Mouse (Mus musculus) erythroblast, embryonic 14.5 days (primary cell): ENCODE measurements around the gene Zfp11. TPM values are rescaled to one million over a fixed set of nuclear protein-coding genes. Genes with fewer than 3 reads are reported as not detected.
"Not testable (repeated sequence)": the region's sequence is repeated elsewhere in the genome, so short reads cannot be mapped to it uniquely, and the experiment has no call there.

Source experiments
- H3K27me3 ChIP-seq: 2 replicates; pipeline ENCODE4 v1.6.1; 2012; ENCODE audit warnings: inconsistent platforms; ENCODE audit not compliant: control insufficient read depth
- H3K36me3 ChIP-seq: 2 replicates; pipeline ENCODE4 v1.6.1; 2012; ENCODE audit warnings: mild to moderate bottlenecking, inconsistent platforms; ENCODE audit not compliant: control insufficient read depth
- H3K4me1 ChIP-seq: 2 replicates; pipeline ENCODE4 v1.6.1; 2012; ENCODE audit warnings: inconsistent platforms; ENCODE audit not compliant: control insufficient read depth
- H3K4me3 ChIP-seq: replicated peaks from 2 replicates; pipeline ENCODE3; 2012; ENCODE audit warnings: moderate library complexity, mild to moderate bottlenecking, inconsistent platforms
- H3K9me3 ChIP-seq: 2 replicates; pipeline ENCODE4 v1.6.1; 2012; ENCODE audit warnings: low read length, inconsistent platforms, mixed read lengths; ENCODE audit not compliant: control insufficient read depth
- GATA1 ChIP-seq: IDR thresholded peaks from 2 replicates; pipeline ENCODE4 v1.6.1; 2012; ENCODE audit warnings: low read length, inconsistent platforms, mixed read lengths
- TAL1 ChIP-seq: IDR thresholded peaks from 3 replicates; pipeline ENCODE4 v1.6.1; 2012; ENCODE audit warnings: low read length, inconsistent platforms, mixed read lengths
- polyA plus RNA-seq: library from polyadenylated mRNA; stranded (reverse); fragments of >175 nt; gene quantifications from 2 replicates; pipeline ENCODE4 v1.2.3, GENCODE M21; 2012

Gene Zfp11
- polyA plus RNA-seq, 1 experiment: 0.01 TPM

DNA sequence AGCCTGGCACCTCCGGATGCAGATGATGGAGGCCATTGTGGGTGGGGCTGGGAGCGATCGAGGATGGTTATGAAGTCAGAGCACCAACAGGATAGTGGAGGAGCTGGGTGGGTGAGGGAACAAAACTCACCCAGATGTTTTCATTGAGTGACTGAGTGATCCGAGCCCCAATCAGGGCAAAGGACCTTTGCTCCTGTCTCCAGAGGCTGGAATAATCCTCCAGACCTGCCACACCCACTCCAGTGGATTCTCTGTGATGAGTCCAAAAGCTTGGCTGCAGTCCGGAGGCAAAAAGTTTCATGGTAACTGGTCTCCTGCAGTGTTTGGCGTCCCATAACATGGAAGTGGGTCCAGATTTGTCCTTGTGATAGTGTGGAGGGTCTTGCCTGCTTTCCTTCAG, 43.8 kb downstream of the Zfp11 start:
- no peak overlapping the region for H3K4me3 ChIP-seq
- no peaks in the 10 kb centered on the region for H3K27me3 ChIP-seq
- no peaks in the 10 kb centered on the region for H3K36me3 ChIP-seq
- H3K9me3 ChIP-seq: no peaks in the 10 kb centered on the region
- TF ChIP-seq GATA1: no peak
- TF ChIP-seq TAL1: no peak
- no peaks in the 10 kb centered on the region for H3K4me1 ChIP-seq

GRCm38 (mm10) chr5:129621361-129621760, 48.5 kb downstream of the Zfp11 start:
- no peak overlapping the region for H3K4me3 ChIP-seq
- no peaks in the 10 kb centered on the region for H3K36me3 ChIP-seq
- H3K9me3 ChIP-seq: no peaks in the 10 kb centered on the region
- H3K4me1 ChIP-seq: no peaks in the 10 kb centered on the region
- H3K27me3 ChIP-seq: no peaks in the 10 kb centered on the region
- TF ChIP-seq GATA1: no peak
- no peak for TF ChIP-seq TAL1

DNA sequence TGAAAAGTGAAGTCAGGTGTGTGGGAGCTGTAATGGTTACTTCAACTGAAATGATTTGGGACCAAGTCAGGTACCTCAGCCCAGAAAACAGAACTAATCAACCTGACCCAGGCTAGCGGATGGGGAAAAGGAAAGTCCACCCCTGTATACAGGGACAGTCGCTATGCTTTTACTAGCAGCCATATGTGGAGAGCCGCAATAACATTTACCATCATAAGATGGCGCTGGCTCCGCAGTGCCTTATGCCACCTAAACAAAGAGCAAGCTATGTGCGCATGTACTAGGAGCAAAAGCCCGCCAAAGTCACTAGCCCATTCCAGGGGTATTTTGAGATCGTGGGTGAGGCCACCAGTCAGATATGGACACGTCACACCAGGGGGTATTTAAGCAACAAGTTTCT, 49.3 kb downstream of the Zfp11 start:
- not testable (repeated sequence) for H3K4me1 ChIP-seq, H3K4me3 ChIP-seq, H3K9me3 ChIP-seq, H3K27me3 ChIP-seq, H3K36me3 ChIP-seq

GRCm38 (mm10) chr5:129611060-129611459, 58.8 kb downstream of the Zfp11 start:
- H3K9me3 ChIP-seq: no peaks in the 10 kb centered on the region
- H3K4me1 ChIP-seq: no peaks in the 10 kb centered on the region
- no peaks in the 10 kb centered on the region for H3K36me3 ChIP-seq
- H3K27me3 ChIP-seq: no peaks in the 10 kb centered on the region
- H3K4me3 ChIP-seq: no peak overlapping the region
- no peak for TF ChIP-seq GATA1
- no peak for TF ChIP-seq TAL1

- TF ChIP-seq TAL1 (no peak), GATA1 (no peak)
- no peaks in the 10 kb centered on the region for H3K36me3 ChIP-seq
- no peaks in the 10 kb centered on the region for H3K27me3 ChIP-seq
- H3K4me1 ChIP-seq: no peaks in the 10 kb centered on the region
- H3K4me3 ChIP-seq: no peak overlapping the region
- H3K9me3 ChIP-seq: no peaks in the 10 kb centered on the region
Observed at GRCm38 (mm10) chr5:129607476-129607875, 62.4 kb downstream of the Zfp11 start.

Other genes with a start within 250 kb of the Zfp11 start
- 14.8 and 15.6 TPM in 2 replicates for gene Sfswap, start 168.9 kb downstream of the Zfp11 start, polyA plus RNA-seq
- gene Mmp17, start 85.9 kb downstream of the Zfp11 start, polyA plus RNA-seq: 0.01 and 0.07 TPM in 2 replicates
- not detected in 2 replicates for gene Sept14, start 38.4 kb upstream of the Zfp11 start, polyA plus RNA-seq
- 1.5 and 1.6 TPM in 2 replicates for gene Mrps17, start 45.4 kb upstream of the Zfp11 start, polyA plus RNA-seq
- 1.9 and 2.4 TPM in 2 replicates for gene Nipsnap2, start 55.0 kb upstream of the Zfp11 start, polyA plus RNA-seq
- 0.92 and 1.4 TPM in 2 replicates for gene Psph, start 117.3 kb upstream of the Zfp11 start, polyA plus RNA-seq
- gene Sumf2, start 176.9 kb upstream of the Zfp11 start, polyA plus RNA-seq: 0.97 and 1.0 TPM in 2 replicates
- gene Chchd2, start 217.4 kb upstream of the Zfp11 start, polyA plus RNA-seq: 80.6 and 90.6 TPM in 2 replicates
- 0.04 TPM in 1 of 2 replicates, not detected in the other for gene Zbed5, start 225.6 kb upstream of the Zfp11 start, polyA plus RNA-seq
- gene Phkg1, start 228.4 kb upstream of the Zfp11 start, polyA plus RNA-seq: not detected in 2 replicates
- gene Nupr1l, start 238.4 kb upstream of the Zfp11 start, polyA plus RNA-seq: not detected in 2 replicates